Mouse (Mus musculus) neural tube, embryonic 14.5 days (tissue): ENCODE data around the gene Mcu. TPM values are rescaled to one million over a fixed set of nuclear protein-coding genes. Genes with fewer than 3 reads are reported as not detected.

Experiments
- ATAC-seq: fragments of 200-750 bp; cut with Nextera tagmentation; 2 replicates; pipeline ENCODE4 v1.8.0; 2017; ENCODE audit warnings: low read depth, mild to moderate bottlenecking, moderate TSS enrichment, moderate library complexity
- H3K27ac ChIP-seq: fragments of 300-500 bp; sonication (generic); 2 replicates; pipeline ENCODE4 v1.5.1; 2014; ENCODE audit warnings: low read depth, mild to moderate bottlenecking, control low read depth, low read length, moderate library complexity, mixed read lengths
- H3K27me3 ChIP-seq: fragments of 300-500 bp; sonication (generic); 2 replicates; pipeline ENCODE4 v1.6.1; 2014; ENCODE audit warnings: low read length; ENCODE audit not compliant: control insufficient read depth, insufficient read depth
- H3K36me3 ChIP-seq: fragments of 300-500 bp; sonication (generic); 2 replicates; pipeline ENCODE4 v1.6.1; 2014; ENCODE audit warnings: low read length, mixed read lengths; ENCODE audit not compliant: control insufficient read depth, insufficient read depth
- H3K4me1 ChIP-seq: fragments of 300-500 bp; sonication (generic); 2 replicates; pipeline ENCODE4 v1.6.1; 2014; ENCODE audit warnings: low read length; ENCODE audit not compliant: control insufficient read depth, insufficient read depth
- H3K4me2 ChIP-seq: fragments of 300-500 bp; sonication (generic); 2 replicates; pipeline ENCODE4 v1.6.1; 2014; ENCODE audit warnings: mild to moderate bottlenecking, low read depth, low read length, control low read depth
- H3K4me3 ChIP-seq: fragments of 300-500 bp; sonication (generic); 2 replicates; pipeline ENCODE4 v1.5.1; 2014; ENCODE audit warnings: low read depth, low read length, control low read depth, mixed read lengths
- H3K9ac ChIP-seq: fragments of 300-500 bp; sonication (generic); replicated peaks from 2 replicates; pipeline ENCODE4 v1.6.1; 2014; ENCODE audit warnings: low read depth, mild to moderate bottlenecking, control low read depth, low read length, mixed read lengths
- H3K9me3 ChIP-seq: fragments of 300-500 bp; sonication (generic); 2 replicates; pipeline ENCODE4 v1.6.1; 2016; ENCODE audit warnings: low read length; ENCODE audit not compliant: control insufficient read depth
- WGBS: fragments of 180-500 bp; shearing (Covaris S2); extraction: QIAGEN DNeasy Blood & Tissue Kit; methylation state at CpG from one replicate; pipeline ENCODE4 v1.1.7; 2014; 5-methylcytosine and 5-hydroxymethylcytosine counted together
- polyA plus RNA-seq: library from polyadenylated mRNA; unstranded; fragments of >200 nt; fragmentation: Nextera tagmentation; extraction: Ambion mirVana; gene quantifications from 2 replicates; pipeline ENCODE4 v1.2.1, GENCODE M21; 2014

The Mcu gene
- polyA plus RNA-seq, 1 experiment from 2014 or later, result 53.0 TPM

DNA sequence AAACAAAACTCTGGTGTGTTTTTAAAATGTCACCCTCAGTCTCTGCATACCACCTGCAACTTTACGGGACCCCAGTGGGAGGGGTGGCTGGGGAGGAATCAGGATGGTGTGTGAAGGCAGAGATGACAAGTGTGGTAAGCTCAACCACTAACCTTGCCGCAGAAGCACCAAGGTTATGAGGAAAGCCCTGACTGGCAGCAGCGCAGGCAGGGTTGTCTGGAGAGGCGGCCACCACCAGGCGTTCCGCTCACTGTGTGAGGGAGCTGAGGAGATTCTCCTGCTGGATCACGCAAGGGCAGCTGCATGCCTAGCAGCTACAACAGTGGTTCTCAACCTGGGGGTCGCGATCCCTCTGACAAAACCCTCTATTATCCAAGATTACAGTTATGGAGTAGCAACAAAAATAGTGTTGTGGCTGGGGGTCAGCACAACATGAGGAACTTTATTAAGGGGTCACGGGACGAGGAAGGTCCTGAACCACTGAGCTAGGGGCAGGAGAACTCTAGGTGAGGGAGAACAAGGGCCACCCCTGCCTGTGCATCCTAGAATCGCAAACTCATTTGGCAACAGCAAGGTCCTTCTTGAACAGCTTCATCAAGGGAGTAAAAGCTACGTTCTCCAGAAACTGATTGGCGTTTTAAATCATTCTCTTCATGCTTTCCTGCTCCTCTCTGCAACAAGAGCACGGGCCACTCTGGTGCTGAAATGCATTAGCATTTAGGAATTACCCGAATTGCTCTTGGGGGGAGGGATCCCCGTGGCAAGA lies 77.5 kb downstream of the Mcu start:
- Histone ChIP-seq H3K9me3 (no peaks in the 10 kb centered on the region), H3K36me3 (no peaks in the 10 kb centered on the region), H3K4me3 (peak overlapping the region; percentile 23), H3K27me3 (no peaks in the 10 kb centered on the region), H3K27ac (peak overlapping the region; percentile 36), H3K4me2 (peak overlapping the region; percentile 56), H3K9ac (peak overlapping the region; percentile 39), H3K4me1 (peaks cover 21% of the 10 kb centered on the region)
- peak; percentile 43; the same call in 1 of the 2 replicates for ATAC-seq
- WGBS, result 23% methylated on average over 17 of the region's 17 CpGs

GRCm38 (mm10) chr10:59538063-59538462 lies 78.4 kb downstream of the Mcu start:
- H3K4me3 ChIP-seq, result no peak overlapping the region
- ATAC-seq, result no peak
- no peak overlapping the region for H3K4me2 ChIP-seq
- no peak overlapping the region for H3K9ac ChIP-seq
- H3K27ac ChIP-seq, result no peak overlapping the region
- no peaks in the 10 kb centered on the region for H3K36me3 ChIP-seq
- no peaks in the 10 kb centered on the region for H3K27me3 ChIP-seq
- no peaks in the 10 kb centered on the region for H3K9me3 ChIP-seq
- H3K4me1 ChIP-seq, result peaks cover 21% of the 10 kb centered on the region
- 50% methylated on average over 6 of the region's 6 CpGs for WGBS

GRCm38 (mm10) chr10:59537579-59537978 lies 78.9 kb downstream of the Mcu start:
- no peaks in the 10 kb centered on the region for H3K9me3 ChIP-seq
- no peak overlapping the region for H3K4me3 ChIP-seq
- no peaks in the 10 kb centered on the region for H3K36me3 ChIP-seq
- H3K9ac ChIP-seq, result no peak overlapping the region
- H3K27ac ChIP-seq, result no peak overlapping the region
- no peak overlapping the region for H3K4me2 ChIP-seq
- 74% methylated on average over 6 of the region's 6 CpGs for WGBS
- no peaks in the 10 kb centered on the region for H3K27me3 ChIP-seq
- peaks cover 21% of the 10 kb centered on the region for H3K4me1 ChIP-seq
- no peak for ATAC-seq

- Histone ChIP-seq H3K9me3 (no peaks in the 10 kb centered on the region), H3K36me3 (no peaks in the 10 kb centered on the region), H3K4me2 (no peak overlapping the region), H3K4me3 (no peak overlapping the region), H3K4me1 (no peaks in the 10 kb centered on the region), H3K27me3 (no peaks in the 10 kb centered on the region), H3K9ac (no peak overlapping the region), H3K27ac (no peak overlapping the region)
- ATAC-seq, result no peak
- WGBS, result 77% methylated on average over 6 of the region's 6 CpGs
These were observed 84.2 kb downstream of the Mcu start for GRCm38 (mm10) chr10:59532256-59532655.

DNA sequence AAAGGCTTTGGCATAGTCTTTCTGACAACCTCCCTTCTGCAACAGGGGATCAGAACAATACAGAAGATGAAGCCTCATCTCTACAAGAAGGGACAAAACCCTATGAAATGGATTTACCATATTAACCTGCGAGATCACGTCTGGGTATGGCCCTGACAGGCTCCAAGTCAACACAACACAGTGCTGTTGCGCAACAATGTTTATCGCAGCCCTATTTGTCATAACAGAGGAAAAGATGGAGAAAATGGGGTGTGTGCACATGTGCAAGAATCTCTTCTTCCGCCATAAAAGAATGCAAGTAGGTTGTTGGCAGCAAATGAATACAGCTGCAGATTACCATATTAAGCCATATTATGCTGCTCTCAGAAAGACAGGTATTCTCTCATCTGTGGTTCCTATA lies 88.7 kb downstream of the Mcu start:
- WGBS, result 97% methylated on average over 5 of the region's 5 CpGs
- Histone ChIP-seq H3K27ac (no peak overlapping the region), H3K9me3 (no peaks in the 10 kb centered on the region), H3K4me2 (no peak overlapping the region), H3K27me3 (no peaks in the 10 kb centered on the region), H3K4me1 (no peaks in the 10 kb centered on the region), H3K4me3 (no peak overlapping the region), H3K36me3 (no peaks in the 10 kb centered on the region), H3K9ac (no peak overlapping the region)
- ATAC-seq, result no peak

GRCm38 (mm10) chr10:59527311-59527710 lies 89.2 kb downstream of the Mcu start:
- no peak overlapping the region for H3K4me2 ChIP-seq
- no peaks in the 10 kb centered on the region for H3K36me3 ChIP-seq
- H3K27me3 ChIP-seq, result no peaks in the 10 kb centered on the region
- H3K4me1 ChIP-seq, result no peaks in the 10 kb centered on the region
- no peak for ATAC-seq
- WGBS, result 79% methylated on average over 11 of the region's 11 CpGs
- H3K9ac ChIP-seq, result no peak overlapping the region
- no peaks in the 10 kb centered on the region for H3K9me3 ChIP-seq
- no peak overlapping the region for H3K4me3 ChIP-seq
- no peak overlapping the region for H3K27ac ChIP-seq

- no peak overlapping the region for H3K27ac ChIP-seq
- H3K27me3 ChIP-seq, result no peaks in the 10 kb centered on the region
- no peak overlapping the region for H3K4me3 ChIP-seq
- no peak overlapping the region for H3K4me2 ChIP-seq
- H3K9ac ChIP-seq, result no peak overlapping the region
- no peaks in the 10 kb centered on the region for H3K9me3 ChIP-seq
- no peaks in the 10 kb centered on the region for H3K4me1 ChIP-seq
- ATAC-seq, result no peak
- 81% methylated on average over 5 of the region's 5 CpGs for WGBS
- no peaks in the 10 kb centered on the region for H3K36me3 ChIP-seq
These were observed 91.8 kb downstream of the Mcu start for GRCm38 (mm10) chr10:59524675-59525074.

GRCm38 (mm10) chr10:59523826-59524331 lies 92.6 kb downstream of the Mcu start:
- Histone ChIP-seq H3K9me3 (no peaks in the 10 kb centered on the region), H3K4me1 (no peaks in the 10 kb centered on the region), H3K27ac (no peak overlapping the region), H3K4me3 (no peak overlapping the region), H3K9ac (no peak overlapping the region), H3K36me3 (no peaks in the 10 kb centered on the region), H3K27me3 (no peaks in the 10 kb centered on the region), H3K4me2 (no peak overlapping the region)
- ATAC-seq, result no peak
- WGBS, result 65% methylated on average over 8 of the region's 8 CpGs

- no peak overlapping the region for H3K9ac ChIP-seq
- H3K27ac ChIP-seq, result no peak overlapping the region
- 87% methylated on average over 2 of the region's 2 CpGs for WGBS
- no peaks in the 10 kb centered on the region for H3K36me3 ChIP-seq
- no peaks in the 10 kb centered on the region for H3K27me3 ChIP-seq
- no peak overlapping the region for H3K4me2 ChIP-seq
- no peak for ATAC-seq
- no peaks in the 10 kb centered on the region for H3K9me3 ChIP-seq
- no peaks in the 10 kb centered on the region for H3K4me1 ChIP-seq
- H3K4me3 ChIP-seq, result no peak overlapping the region
These were observed 95.8 kb downstream of the Mcu start for GRCm38 (mm10) chr10:59520701-59521100.
